ENCODE assay signal across 16 mouse cellular contexts in the genomic region with DNA sequence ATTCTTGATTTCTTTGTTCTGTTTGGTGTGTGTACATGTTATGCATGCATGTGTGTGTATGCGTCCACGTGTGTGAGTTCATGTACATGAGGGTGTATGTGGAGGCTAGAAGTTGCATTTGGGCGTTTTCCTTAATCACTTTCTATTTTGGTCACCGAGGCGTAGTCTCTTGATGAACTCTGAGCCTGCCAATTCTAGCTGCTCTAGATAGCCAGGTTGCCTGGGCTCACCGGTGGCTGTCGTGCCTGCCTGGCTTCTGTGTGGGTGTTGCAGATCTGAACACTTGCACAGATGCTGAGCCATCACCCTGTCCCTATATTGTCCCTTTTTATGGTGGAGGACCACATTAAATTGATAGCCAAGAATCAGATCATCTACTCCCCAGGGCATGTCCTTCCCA.
A peak's percentile ranks its signal among the peaks of the same experiment; 100 is the strongest.
DNase-seq lines count a peak whose midpoint lies in the region; ATAC-seq and TF ChIP-seq lines count a peak whose summit lies in the region.
"Had no signal": no experiment of that assay in that cellular context is flagged by ENCODE, and none has a peak within 500 bp of the region (broad histone marks: within the 10 kb centered on the region; RNA-seq: fewer than 3 reads in every experiment).

No protein-coding gene starts in this region.

- no peak overlapping the region for H3K4me3 ChIP-seq in gastrocnemius, adult 2 months
- H3K4me3 ChIP-seq in forebrain, embryonic 15.5 days = no peak overlapping the region
- H3K4me3 ChIP-seq: erythroblast, embryonic 14.5 days; liver, embryonic 12.5 days; neural tube, embryonic 12.5 days had no signal

- 83% methylated on average over 7 of the region's 7 CpGs for WGBS in forebrain, embryonic 15.5 days

- no peak for TF ChIP-seq CTCF in gastrocnemius, adult 2 months (IDR thresholded peaks at IDR 0.05)

- H3K36me3 ChIP-seq in forebrain, embryonic 15.5 days = no peaks in the 10 kb centered on the region
- H3K36me3 ChIP-seq: liver, embryonic 12.5 days; neural tube, embryonic 12.5 days had no signal

- no peak overlapping the region for H3K9ac ChIP-seq in forebrain, embryonic 15.5 days (replicated peaks)
- H3K9ac ChIP-seq: liver, embryonic 12.5 days; neural tube, embryonic 12.5 days had no signal

- H3K9me3 ChIP-seq in forebrain, embryonic 15.5 days = no peaks in the 10 kb centered on the region
- H3K9me3 ChIP-seq: liver, embryonic 12.5 days; neural tube, embryonic 12.5 days had no signal

- H3K27ac ChIP-seq in gastrocnemius, adult 2 months = peak overlapping the region; percentile 40; the same call in 1 of the 2 replicates
- no peak overlapping the region for H3K27ac ChIP-seq in forebrain, embryonic 15.5 days (replicated peaks)
- H3K27ac ChIP-seq: liver, embryonic 12.5 days; neural tube, embryonic 12.5 days had no signal

- no peaks in the 10 kb centered on the region for H3K27me3 ChIP-seq in forebrain, embryonic 15.5 days
- H3K27me3 ChIP-seq: neural tube, embryonic 12.5 days had no signal

- no peak overlapping the region for H3K4me2 ChIP-seq in forebrain, embryonic 15.5 days (replicated peaks)
- H3K4me2 ChIP-seq: liver, embryonic 12.5 days; neural tube, embryonic 12.5 days had no signal

- no peaks in the 10 kb centered on the region for H3K4me1 ChIP-seq in forebrain, embryonic 15.5 days

- intact Hi-C loops in gastrocnemius, adult 2 months (cut with DNase I) = no loop called here
- intact Hi-C loops in heart, postnatal 10 days (cut with DNase I) = loop anchor here (5.0 kb wide), 1 partner anchor 86 kb away; a partner anchor contains a TSS

- no peak for ATAC-seq in forebrain, embryonic 15.5 days (replicated peaks)
- ATAC-seq: CD4-positive, CD25-positive, alpha-beta regulatory T cell, adult 4 months; liver, embryonic 12.5 days had no signal

- no peak for DNase-seq in gastrocnemius, adult 2 months
- no peak for DNase-seq in gastrocnemius, postnatal 4 days (ENCODE audit: low spot score in 2 of 2)
- DNase-seq in brain, adult 2 months (ENCODE audit: low read depth, low spot score) = peak; percentile 60
- DNase-seq in heart, adult 18-20 months = peak; percentile 62 to 71
- DNase-seq in heart, postnatal 10 days = peak; percentile 70 to 76
- DNase-seq in urinary bladder, adult 18-20 months (ENCODE audit: low spot score in 2 of 2) = no peak
- no peak for DNase-seq in urinary bladder, postnatal 25 days (ENCODE audit: low spot score)
- DNase-seq: adrenal gland, adult 8-10 months; kidney, postnatal 36 days; midbrain, embryonic 14.5 days; spleen, adult 18-20 months had no signal

Comparison
In these comparisons a context has a peak if more than half of its experiments do, and no peak if none do; other contexts are left out.
1. DNase-seq: peak in brain, adult 2 months (single experiment), heart, adult 18-20 months (2 of 2) and heart, postnatal 10 days (2 of 2); none in gastrocnemius, adult 2 months (single experiment), gastrocnemius, postnatal 4 days (0 of 2), urinary bladder, adult 18-20 months (0 of 2) and urinary bladder, postnatal 25 days (single experiment).